Mouse (Mus musculus) kidney, adult 2 months (tissue): ENCODE results near the gene Ipo4.

Experiments used
- CTCF ChIP-seq: fragments of 200-500 bp; conservative IDR thresholded peaks from 2 replicates; pipeline ENCODE4 v1.5.1; 2011; ENCODE audit warnings: low read depth, mild to moderate bottlenecking, control low read depth, low read length, moderate library complexity, mixed read lengths; ENCODE audit not compliant: insufficient read depth, insufficient read length
- POLR2A ChIP-seq: fragments of 200-500 bp; IDR thresholded peaks from one replicate; pipeline ENCODE4 v1.6.1; 2011; ENCODE audit warnings: low read depth, low read length, control low read depth

- no peak for TF ChIP-seq CTCF
- peak; percentile 40 for TF ChIP-seq POLR2A
Observed at GRCm38 (mm10) chr14:55635523-55636007, at the start of gene Ipo4.
